Mouse (Mus musculus): Measurements from ENCODE around the gene Pick1. TPM values are rescaled to one million over a fixed set of nuclear protein-coding genes. Genes with fewer than 3 reads are reported as not detected.
"Not testable (repeated sequence)": the region's sequence is repeated elsewhere in the genome, so short reads cannot be mapped to it uniquely, and the experiment has no call there.

Pick1 gene
- total RNA-seq, 1 experiment from 2014 or later: 16.2 TPM

- ATAC-seq (ENCODE audit: extremely low read depth, insufficient number of reproducible peaks, low FRiP score, poor library complexity, severe bottlenecking): no peak
These were observed 9.4 kb upstream of the Pick1 start for GRCm38 (mm10) chr15:79219572-79219971.

DNA sequence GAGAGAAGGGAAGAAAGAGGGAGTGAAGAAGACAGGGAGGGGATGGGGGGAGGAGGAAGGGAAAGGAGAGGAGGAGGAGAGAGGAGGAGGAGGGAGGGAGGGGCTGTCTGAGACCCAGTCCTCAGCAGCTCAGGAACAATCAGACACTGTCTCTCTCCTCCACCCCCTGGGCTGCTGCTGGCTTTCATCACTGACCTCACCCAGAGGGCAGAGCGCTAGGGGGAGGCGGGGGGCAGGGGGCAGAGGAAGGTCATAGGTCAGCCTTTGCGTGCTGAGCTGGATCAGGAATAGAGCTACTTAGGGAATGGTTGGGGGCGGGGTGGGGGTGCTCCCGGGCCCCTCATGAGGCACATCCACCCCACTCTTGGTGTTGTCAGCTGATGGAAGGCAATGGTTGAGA, 5.3 kb upstream of the Pick1 start:
- no peak for ATAC-seq (ENCODE audit: extremely low read depth, insufficient number of reproducible peaks, low FRiP score, poor library complexity, severe bottlenecking)

DNA sequence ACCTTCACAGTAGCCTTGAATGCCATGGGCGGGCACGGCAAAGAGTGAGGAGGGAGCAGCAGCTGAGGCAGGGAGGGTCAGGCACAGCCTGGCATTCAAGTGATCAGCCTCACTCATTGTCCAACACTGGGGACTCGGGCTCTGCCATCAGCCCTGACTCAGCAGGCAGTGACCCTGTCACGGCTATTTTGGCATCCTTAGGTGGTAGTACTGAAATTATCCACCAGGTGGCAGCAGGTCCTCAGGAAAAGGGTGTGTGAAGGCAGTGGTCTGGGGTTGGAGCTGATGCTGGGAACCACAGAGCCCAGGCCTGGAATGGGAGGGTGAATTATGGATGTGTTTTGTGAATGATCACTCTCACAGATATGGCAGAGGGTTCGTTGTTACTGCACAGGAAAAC, 4.3 kb upstream of the Pick1 start:
- ATAC-seq (ENCODE audit: extremely low read depth, insufficient number of reproducible peaks, low FRiP score, poor library complexity, severe bottlenecking): peak; percentile 72

DNA sequence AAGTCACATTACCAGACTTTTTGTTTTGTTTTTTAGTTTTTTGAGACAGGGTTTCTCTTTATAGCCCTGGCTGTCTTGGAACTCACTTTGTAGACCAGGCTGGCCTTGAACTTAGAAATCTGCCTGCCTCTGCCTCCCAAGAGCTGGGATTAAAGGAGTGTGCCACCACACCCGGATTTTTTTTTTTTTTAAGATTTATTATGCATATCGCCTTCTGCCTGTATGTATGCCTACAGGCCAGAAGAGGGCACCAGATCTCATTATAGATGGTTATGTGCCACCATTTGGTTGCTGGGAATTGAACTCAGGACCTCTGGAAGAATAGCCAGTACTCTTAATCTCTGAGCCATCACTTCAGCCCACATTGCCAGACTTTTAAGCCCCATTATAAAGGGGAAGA, 3.2 kb upstream of the Pick1 start:
- ATAC-seq (ENCODE audit: extremely low read depth, insufficient number of reproducible peaks, low FRiP score, poor library complexity, severe bottlenecking): not testable (repeated sequence)

GRCm38 (mm10) chr15:79235268-79235667, 6.3 kb downstream of the Pick1 start:
- ATAC-seq (ENCODE audit: extremely low read depth, insufficient number of reproducible peaks, low FRiP score, poor library complexity, severe bottlenecking): no peak

GRCm38 (mm10) chr15:79238036-79238435, 9.1 kb downstream of the Pick1 start:
- no peak for ATAC-seq (ENCODE audit: extremely low read depth, insufficient number of reproducible peaks, low FRiP score, poor library complexity, severe bottlenecking)

DNA sequence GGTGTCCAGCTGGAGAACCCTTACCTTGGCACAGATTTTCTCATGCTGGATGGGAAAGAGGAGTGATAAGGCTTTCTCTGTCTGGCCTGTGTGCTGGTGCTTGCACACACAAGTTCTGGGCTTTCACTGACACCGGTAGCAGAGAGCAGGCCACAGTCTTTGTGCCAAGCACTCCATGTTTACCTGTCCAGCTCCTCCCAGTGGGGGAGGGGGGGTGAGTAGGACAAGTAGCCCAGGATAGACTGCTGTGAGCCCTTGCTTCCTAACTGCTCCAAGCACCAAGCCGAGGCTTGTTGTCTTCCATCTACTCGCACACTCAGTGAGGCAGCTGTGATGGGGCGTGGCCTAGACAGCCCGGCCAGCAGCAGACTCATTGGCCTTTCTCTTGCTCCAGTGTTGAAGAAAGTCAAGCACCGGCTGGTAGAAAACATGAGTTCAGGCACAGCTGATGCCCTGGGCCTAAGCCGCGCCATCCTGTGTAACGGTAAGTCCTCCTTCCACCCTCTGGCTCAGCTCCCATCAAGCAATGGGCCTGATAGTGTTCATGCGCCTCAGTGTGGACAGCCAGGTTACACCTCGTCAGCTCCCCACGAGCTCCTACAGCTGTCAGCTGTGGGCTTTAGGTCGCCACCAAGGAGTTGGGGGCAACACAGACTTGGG, 13.7 kb downstream of the Pick1 start:
- ATAC-seq (ENCODE audit: extremely low read depth, insufficient number of reproducible peaks, low FRiP score, poor library complexity, severe bottlenecking): no peak

DNA sequence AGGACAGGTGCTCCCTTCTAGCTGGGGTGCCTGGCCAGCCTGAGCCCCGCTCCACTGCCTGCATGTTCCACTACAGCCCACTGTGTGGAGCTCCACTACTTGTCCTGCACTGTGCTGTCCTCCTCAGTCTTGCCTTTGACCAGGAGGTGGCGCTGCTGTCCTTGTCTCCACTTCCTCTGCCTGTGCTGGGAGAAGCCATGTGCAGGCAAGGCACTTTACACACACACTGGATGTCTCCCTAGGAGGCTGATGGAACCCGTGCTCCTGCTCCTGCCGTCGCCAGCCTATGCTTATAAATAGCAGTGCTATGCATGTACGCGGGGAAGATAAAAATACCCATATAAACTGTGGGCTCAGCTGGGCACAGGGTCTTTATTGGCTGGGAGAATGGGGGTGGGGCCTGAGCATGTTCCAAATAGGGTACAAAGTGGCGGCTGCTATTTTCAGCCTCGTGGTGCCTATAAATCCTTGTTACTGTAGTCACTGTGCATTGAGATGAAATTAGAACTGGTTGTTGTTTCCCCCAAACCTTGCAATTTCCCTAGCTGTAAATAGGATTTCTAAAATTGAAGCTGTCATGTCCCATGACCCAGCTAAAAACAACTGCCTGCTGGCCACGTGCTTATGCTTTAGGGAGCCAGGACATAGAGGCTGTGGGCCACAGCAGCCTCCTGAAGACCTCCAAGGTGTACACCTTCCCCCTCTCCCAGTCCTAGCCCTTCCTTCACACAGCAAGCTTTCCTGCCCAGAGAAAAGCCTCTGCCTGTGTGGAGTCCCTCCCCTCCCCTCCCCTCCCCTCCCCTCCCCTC, 14.5 kb downstream of the Pick1 start:
- ATAC-seq (ENCODE audit: extremely low read depth, insufficient number of reproducible peaks, low FRiP score, poor library complexity, severe bottlenecking): peak; percentile 94

GRCm38 (mm10) chr15:79244071-79244893, 15.3 kb downstream of the Pick1 start:
- no peak for ATAC-seq (ENCODE audit: extremely low read depth, insufficient number of reproducible peaks, low FRiP score, poor library complexity, severe bottlenecking)

- ATAC-seq (ENCODE audit: extremely low read depth, insufficient number of reproducible peaks, low FRiP score, poor library complexity, severe bottlenecking): no peak
These were observed 16.3 kb downstream of the Pick1 start for GRCm38 (mm10) chr15:79245321-79245720.

DNA sequence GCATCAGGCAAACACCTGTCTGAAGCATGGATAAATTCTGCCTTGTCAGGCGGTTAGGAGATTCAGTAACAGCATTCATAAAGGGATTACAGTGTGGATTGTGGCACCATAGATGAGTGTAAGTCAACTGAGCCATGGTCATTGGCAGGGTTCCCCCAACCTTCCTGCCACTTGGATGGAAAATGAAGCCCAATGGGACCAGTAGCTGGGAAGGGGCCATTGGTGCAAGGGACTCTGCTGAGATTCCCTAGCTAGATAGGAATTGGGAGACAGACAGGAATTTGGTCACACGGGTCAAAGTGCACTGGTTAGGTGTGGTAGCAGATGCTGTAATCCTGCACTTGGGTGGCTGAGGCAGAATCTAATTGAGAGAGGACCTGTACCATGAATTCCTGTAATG, 21.3 kb downstream of the Pick1 start:
- no peak for ATAC-seq (ENCODE audit: extremely low read depth, insufficient number of reproducible peaks, low FRiP score, poor library complexity, severe bottlenecking)

GRCm38 (mm10) chr15:79251168-79251567, 22.2 kb downstream of the Pick1 start:
- ATAC-seq (ENCODE audit: extremely low read depth, insufficient number of reproducible peaks, low FRiP score, poor library complexity, severe bottlenecking): no peak

DNA sequence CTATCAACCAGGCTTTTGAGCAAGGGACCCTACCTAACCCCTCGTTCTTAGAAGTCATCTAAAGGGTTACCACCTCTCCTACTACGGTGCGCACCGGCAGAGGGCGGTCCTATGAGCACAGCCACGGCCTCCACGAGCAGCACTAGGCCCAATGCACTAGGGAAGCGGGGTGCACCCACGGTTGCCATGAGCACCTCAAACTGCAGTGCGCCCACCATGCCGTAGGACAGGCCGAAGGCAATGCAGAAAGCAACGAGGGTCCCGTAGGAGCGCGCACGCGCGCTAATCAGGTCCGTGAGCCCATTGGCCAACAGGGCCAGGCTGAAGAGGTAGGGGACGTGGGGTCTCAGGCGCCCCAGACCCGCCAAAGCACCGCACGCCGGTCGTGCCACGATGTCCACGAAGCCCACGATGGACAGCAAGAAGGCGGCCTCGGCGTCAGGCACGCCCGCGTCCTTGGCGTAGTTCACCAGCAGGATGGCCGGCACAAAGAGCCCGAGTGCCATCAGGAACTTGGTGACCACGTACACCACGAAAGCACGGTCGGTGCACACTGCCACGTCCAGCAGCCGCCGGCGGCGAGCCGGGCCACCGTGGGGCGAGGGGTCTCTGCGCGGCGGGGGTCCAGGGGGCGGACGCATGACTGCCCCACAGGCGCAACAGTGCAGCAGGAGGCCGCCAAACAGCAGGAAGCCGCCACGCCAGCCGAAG, 23.0 kb downstream of the Pick1 start:
- ATAC-seq (ENCODE audit: extremely low read depth, insufficient number of reproducible peaks, low FRiP score, poor library complexity, severe bottlenecking): no peak

DNA sequence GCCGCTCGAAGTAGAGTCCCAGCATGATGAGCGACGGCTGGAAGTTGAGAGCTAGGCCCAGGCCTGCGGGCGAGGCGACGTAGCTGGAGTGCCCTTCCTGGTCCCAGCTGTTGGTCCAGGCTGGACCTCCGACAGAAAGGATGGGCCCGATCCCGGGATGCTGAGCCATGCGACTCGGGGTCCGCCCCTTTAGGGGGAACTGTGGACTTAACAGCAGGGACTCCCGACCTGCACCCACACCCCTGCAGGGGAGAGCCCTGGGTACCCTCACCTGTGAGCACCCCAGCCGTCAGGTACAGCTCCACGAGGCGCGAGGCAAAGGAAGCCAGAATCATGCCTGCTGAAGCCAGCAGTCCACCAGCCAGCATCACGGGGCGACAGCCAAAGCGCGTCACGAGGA, 23.6 kb downstream of the Pick1 start:
- ATAC-seq (ENCODE audit: extremely low read depth, insufficient number of reproducible peaks, low FRiP score, poor library complexity, severe bottlenecking): no peak

- ATAC-seq (ENCODE audit: extremely low read depth, insufficient number of reproducible peaks, low FRiP score, poor library complexity, severe bottlenecking): no peak
These were observed 25.7 kb downstream of the Pick1 start, which contains the start of gene Slc16a8 for GRCm38 (mm10) chr15:79254661-79255060. TSS of gene Slc16a8 (minus strand) at chr15:79254761.

DNA sequence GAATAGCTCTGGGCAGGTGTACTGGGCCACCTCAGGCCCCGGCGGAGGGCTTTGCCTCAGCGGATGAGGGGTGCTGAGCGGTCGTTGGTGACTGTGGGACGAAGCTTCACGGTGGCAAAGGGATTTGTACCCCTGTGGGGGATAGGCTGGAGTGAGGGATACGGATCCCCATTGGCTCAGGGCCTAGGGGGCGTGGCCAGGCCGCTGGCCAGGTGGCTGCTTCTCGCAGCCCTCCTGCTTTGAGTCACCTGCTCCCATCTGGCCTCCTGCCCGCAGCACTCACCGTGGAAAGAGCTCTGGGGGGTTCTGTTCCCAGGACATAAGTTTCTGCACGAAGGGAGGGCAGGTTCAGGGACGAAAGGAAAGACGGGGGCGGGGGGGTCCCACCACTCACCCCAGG, 29.5 kb downstream of the Pick1 start:
- ATAC-seq (ENCODE audit: extremely low read depth, insufficient number of reproducible peaks, low FRiP score, poor library complexity, severe bottlenecking): no peak

DNA sequence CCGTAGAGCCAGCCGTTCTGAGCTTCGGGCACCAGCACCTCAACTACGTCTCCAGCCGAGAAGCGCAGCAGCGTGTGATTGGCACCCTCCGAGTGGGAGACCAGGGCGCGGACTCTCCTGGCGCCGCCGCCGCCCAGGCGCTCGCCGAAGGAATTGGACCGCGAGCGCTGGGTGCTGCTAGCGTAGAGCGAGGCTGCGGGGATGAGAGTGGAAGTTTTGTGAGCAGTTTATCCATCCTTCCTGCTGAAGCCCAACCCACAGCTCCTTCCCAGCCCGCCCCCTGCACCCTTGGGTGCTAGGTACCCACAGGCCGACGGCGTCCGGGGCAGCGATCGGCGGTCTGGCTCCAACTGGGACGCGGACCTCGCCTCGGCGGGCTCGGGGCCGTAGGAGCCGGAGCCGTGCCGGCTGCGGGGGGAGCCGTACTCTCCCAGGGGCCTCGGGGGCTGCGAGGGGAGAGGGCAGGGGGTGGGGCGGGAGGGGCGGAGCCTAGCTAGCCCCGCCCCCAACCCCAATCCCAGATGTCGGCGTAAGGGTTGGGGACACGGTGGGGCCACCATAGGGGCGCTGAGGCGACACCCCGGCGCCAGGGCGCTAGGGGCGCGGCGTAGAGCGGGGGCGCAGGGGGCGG, 32.2 kb downstream of the Pick1 start:
- no peak for ATAC-seq (ENCODE audit: extremely low read depth, insufficient number of reproducible peaks, low FRiP score, poor library complexity, severe bottlenecking)

DNA sequence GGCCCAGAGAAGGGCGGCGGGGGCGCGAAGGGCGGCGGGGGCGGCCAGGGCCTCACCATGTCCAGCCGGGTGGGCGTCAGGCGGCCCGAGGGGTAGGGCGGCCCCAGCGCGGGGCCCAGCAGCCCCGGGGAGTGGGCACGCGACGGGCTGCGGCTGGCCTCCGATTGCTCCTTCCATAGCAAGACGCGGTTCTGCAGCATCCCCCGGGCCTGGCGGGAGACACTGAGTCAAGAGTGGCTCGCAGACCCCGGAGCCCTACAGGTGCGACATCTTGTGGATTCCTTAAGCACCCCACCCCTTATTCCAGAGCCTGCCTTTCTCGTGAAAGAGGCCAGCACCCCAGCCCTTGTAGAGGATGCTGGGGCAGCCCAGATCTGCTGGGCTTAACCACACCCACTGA, 32.8 kb downstream of the Pick1 start:
- no peak for ATAC-seq (ENCODE audit: extremely low read depth, insufficient number of reproducible peaks, low FRiP score, poor library complexity, severe bottlenecking)

- no peak for ATAC-seq (ENCODE audit: extremely low read depth, insufficient number of reproducible peaks, low FRiP score, poor library complexity, severe bottlenecking)
These were observed 33.4 kb downstream of the Pick1 start for GRCm38 (mm10) chr15:79262375-79262774.

All from neutrophil, adult 5-6 weeks (primary cell).